Mouse (Mus musculus) limb, embryonic 11.5 days (tissue): ENCODE results near the gene Slc38a9. TPM values are rescaled to one million over a fixed set of nuclear protein-coding genes. Genes with fewer than 3 reads are reported as not detected.

Experiments used
- ATAC-seq: fragments of 200-750 bp; cut with Nextera tagmentation; 2 replicates; pipeline ENCODE4 v1.8.0; 2017; ENCODE audit warnings: low read depth; ENCODE audit not compliant: insufficient number of reproducible peaks, low FRiP score, low TSS enrichment
- DNase-seq: peaks from one replicate; pipeline ENCODE4 v3.0.0-alpha.2; 2015; ENCODE audit warnings: low spot score
- H3K27ac ChIP-seq: fragments of 300-500 bp; sonication (generic); replicated peaks from 2 replicates; pipeline ENCODE4 v1.5.1; 2014; ENCODE audit warnings: low read depth, mild to moderate bottlenecking, low read length
- H3K27me3 ChIP-seq: fragments of 300-500 bp; sonication (generic); 2 replicates; pipeline ENCODE4 v1.6.1; 2014; ENCODE audit warnings: mild to moderate bottlenecking, low read length, mixed read lengths; ENCODE audit not compliant: control insufficient read depth, insufficient read depth
- H3K36me3 ChIP-seq: fragments of 300-500 bp; sonication (generic); 2 replicates; pipeline ENCODE4 v1.6.1; 2014; ENCODE audit warnings: mild to moderate bottlenecking, low read length, moderate library complexity, mixed read lengths; ENCODE audit not compliant: control insufficient read depth, insufficient read depth
- H3K4me1 ChIP-seq: fragments of 300-500 bp; sonication (generic); 2 replicates; pipeline ENCODE4 v1.6.1; 2014; ENCODE audit warnings: low read length, mixed read lengths; ENCODE audit not compliant: control insufficient read depth, insufficient read depth
- H3K4me2 ChIP-seq: fragments of 300-500 bp; sonication (generic); 2 replicates; pipeline ENCODE4 v1.6.1; 2014; ENCODE audit warnings: low read depth, mild to moderate bottlenecking, moderate library complexity; ENCODE audit not compliant: severe bottlenecking
- H3K4me3 ChIP-seq: fragments of 300-500 bp; sonication (generic); 2 replicates; pipeline ENCODE4 v1.5.1; 2014; ENCODE audit warnings: low read depth, low read length
- H3K9ac ChIP-seq: fragments of 300-500 bp; sonication (generic); 2 replicates; pipeline ENCODE4 v1.6.1; 2014; ENCODE audit warnings: mild to moderate bottlenecking, low read length
- H3K9me3 ChIP-seq: fragments of 300-500 bp; sonication (generic); 2 replicates; pipeline ENCODE4 v1.6.1; 2016; ENCODE audit warnings: low read length; ENCODE audit not compliant: control insufficient read depth
- WGBS: fragments of 180-500 bp; shearing (Covaris S2); extraction: QIAGEN DNeasy Blood & Tissue Kit; methylation state at CpG from one replicate; pipeline ENCODE4 v1.1.7; 2014; 5-methylcytosine and 5-hydroxymethylcytosine counted together
- polyA plus RNA-seq: library from polyadenylated mRNA; unstranded; fragments of >200 nt; fragmentation: Nextera tagmentation; extraction: Ambion mirVana; gene quantifications from 2 replicates; pipeline ENCODE4 v1.2.1, GENCODE M21; 2014

Gene Slc38a9
- polyA plus RNA-seq, 1 experiment from 2014 or later, result 11.7 TPM

- H3K9me3 ChIP-seq, result no peaks in the 10 kb centered on the region
- no peak overlapping the region for H3K4me3 ChIP-seq
- H3K27ac ChIP-seq, result no peak overlapping the region
- no peak overlapping the region for H3K4me2 ChIP-seq
- DNase-seq (no peak), ATAC-seq (no peak)
- H3K9ac ChIP-seq, result no peak overlapping the region
- H3K4me1 ChIP-seq, result peaks cover 9% of the 10 kb centered on the region
- no peaks in the 10 kb centered on the region for H3K27me3 ChIP-seq
- H3K36me3 ChIP-seq, result no peaks in the 10 kb centered on the region
- 74% methylated on average over 11 of the region's 11 CpGs for WGBS
Measured at GRCm38 (mm10) chr13:112752309-112752975, 91.9 kb downstream of the Slc38a9 start.

- Histone ChIP-seq H3K4me3 (no peak overlapping the region), H3K36me3 (no peaks in the 10 kb centered on the region), H3K27ac (no peak overlapping the region), H3K4me2 (no peak overlapping the region), H3K9ac (no peak overlapping the region), H3K9me3 (no peaks in the 10 kb centered on the region), H3K27me3 (no peaks in the 10 kb centered on the region), H3K4me1 (peaks cover 9% of the 10 kb centered on the region)
- no peak for ATAC-seq
- DNase-seq, result no peak
- 85% methylated on average over 9 of the region's 9 CpGs for WGBS
Measured at GRCm38 (mm10) chr13:112753522-112753921, 93.0 kb downstream of the Slc38a9 start.

- Histone ChIP-seq H3K4me2 (no peak overlapping the region), H3K4me3 (no peak overlapping the region), H3K36me3 (no peaks in the 10 kb centered on the region), H3K4me1 (peaks cover 13% of the 10 kb centered on the region), H3K27me3 (no peaks in the 10 kb centered on the region), H3K9me3 (no peaks in the 10 kb centered on the region), H3K27ac (no peak overlapping the region), H3K9ac (no peak overlapping the region)
- 42% methylated on average over 4 of the region's 4 CpGs for WGBS
- peak; percentile 58 for DNase-seq
- no peak for ATAC-seq
Measured at GRCm38 (mm10) chr13:112754871-112755270, 94.3 kb downstream of the Slc38a9 start.

GRCm38 (mm10) chr13:112755507-112756010 lies 95.0 kb downstream of the Slc38a9 start:
- peak; percentile 41 for DNase-seq

GRCm38 (mm10) chr13:112757395-112757794 lies 96.8 kb downstream of the Slc38a9 start:
- peaks cover 11% of the 10 kb centered on the region for H3K4me1 ChIP-seq
- ATAC-seq, result no peak
- no peaks in the 10 kb centered on the region for H3K27me3 ChIP-seq
- no peak overlapping the region for H3K27ac ChIP-seq
- no peak overlapping the region for H3K4me3 ChIP-seq
- H3K4me2 ChIP-seq, result no peak overlapping the region
- H3K36me3 ChIP-seq, result no peaks in the 10 kb centered on the region
- no peak for DNase-seq
- H3K9me3 ChIP-seq, result no peaks in the 10 kb centered on the region
- no peak overlapping the region for H3K9ac ChIP-seq
- 86% methylated on average over 9 of the region's 9 CpGs for WGBS

More at GRCm38 (mm10) chr13:112755507-112756010, 95.0 kb downstream of the Slc38a9 start:
- Histone ChIP-seq H3K9me3 (no peaks in the 10 kb centered on the region), H3K27ac (no peak overlapping the region), H3K4me3 (no peak overlapping the region), H3K4me2 (no peak overlapping the region), H3K27me3 (no peaks in the 10 kb centered on the region), H3K36me3 (no peaks in the 10 kb centered on the region), H3K4me1 (peaks cover 13% of the 10 kb centered on the region), H3K9ac (no peak overlapping the region; the same call in 1 of the 2 replicates)
- 55% methylated on average over 11 of the region's 11 CpGs for WGBS
- ATAC-seq, result no peak

GRCm38 (mm10) chr13:112758546-112759090 lies 98.1 kb downstream of the Slc38a9 start:
- H3K4me2 ChIP-seq, result no peak overlapping the region
- H3K4me1 ChIP-seq, result peaks cover 11% of the 10 kb centered on the region
- H3K27me3 ChIP-seq, result no peaks in the 10 kb centered on the region
- H3K9ac ChIP-seq, result no peak overlapping the region
- H3K27ac ChIP-seq, result no peak overlapping the region
- ATAC-seq, result no peak
- H3K36me3 ChIP-seq, result no peaks in the 10 kb centered on the region
- no peak overlapping the region for H3K4me3 ChIP-seq
- 72% methylated on average over 6 of the region's 6 CpGs for WGBS
- DNase-seq, result no peak
- H3K9me3 ChIP-seq, result no peaks in the 10 kb centered on the region

- H3K27me3 ChIP-seq, result no peaks in the 10 kb centered on the region
- DNase-seq (no peak), ATAC-seq (peak; percentile 52; the same call in 1 of the 2 replicates)
- no peaks in the 10 kb centered on the region for H3K9me3 ChIP-seq
- no peaks in the 10 kb centered on the region for H3K36me3 ChIP-seq
- H3K27ac ChIP-seq, result no peak overlapping the region
- no peak overlapping the region for H3K4me3 ChIP-seq
- H3K9ac ChIP-seq, result no peak overlapping the region
- H3K4me1 ChIP-seq, result peaks cover 11% of the 10 kb centered on the region
- H3K4me2 ChIP-seq, result no peak overlapping the region
- 61% methylated on average over 9 of the region's 9 CpGs for WGBS
Measured at GRCm38 (mm10) chr13:112759364-112759763, 98.8 kb downstream of the Slc38a9 start.

GRCm38 (mm10) chr13:112759777-112760537 lies 99.4 kb downstream of the Slc38a9 start:
- 74% methylated on average over 15 of the region's 15 CpGs for WGBS
- ATAC-seq, result no peak

More at GRCm38 (mm10) chr13:112759777-112760537, 99.4 kb downstream of the Slc38a9 start:
- Histone ChIP-seq H3K9me3 (no peaks in the 10 kb centered on the region), H3K36me3 (no peaks in the 10 kb centered on the region), H3K27ac (no peak overlapping the region), H3K9ac (no peak overlapping the region), H3K4me3 (no peak overlapping the region), H3K27me3 (no peaks in the 10 kb centered on the region), H3K4me1 (peaks cover 10% of the 10 kb centered on the region), H3K4me2 (no peak overlapping the region)
- DNase-seq, result no peak
